Mouse (Mus musculus): Measurements from ENCODE around the gene Gm17018. TPM values are rescaled to one million over a fixed set of nuclear protein-coding genes. Genes with fewer than 3 reads are reported as not detected.

Gene Gm17018
- polyA plus RNA-seq, 1 experiment from 2014 or later, result 45.5 TPM

GRCm38 (mm10) chr19:45615415-45616213 is 55.2 kb downstream of the Gm17018 start:
- Histone ChIP-seq H3K4me2 (no peak overlapping the region), H3K27ac (no peak overlapping the region; the same call in 1 of the 2 replicates), H3K27me3 (no peaks in the 10 kb centered on the region), H3K9ac (0 out of 2 replicates have a peak overlapping the region, but pooled peaks have one; percentile 36), H3K4me1 (peaks cover 26% of the 10 kb centered on the region), H3K9me3 (no peaks in the 10 kb centered on the region), H3K36me3 (peaks cover 8% of the 10 kb centered on the region; the same call in 1 of the 2 replicates), H3K4me3 (no peak overlapping the region)
- 61% methylated on average over 12 of the region's 12 CpGs for WGBS
- 0 out of 2 replicates have a peak, but pooled peaks have one; percentile 56 for ATAC-seq (ENCODE audit: insufficient number of reproducible peaks, insufficient read depth, low FRiP score, low TSS enrichment, low read depth)

- H3K4me1 ChIP-seq, result peaks cover 26% of the 10 kb centered on the region
- H3K27me3 ChIP-seq, result no peaks in the 10 kb centered on the region
- no peak for ATAC-seq (ENCODE audit: insufficient number of reproducible peaks, insufficient read depth, low FRiP score, low TSS enrichment, low read depth)
- H3K9ac ChIP-seq, result 0 out of 2 replicates have a peak overlapping the region, but pooled peaks have one; percentile 12
- WGBS, result 49% methylated on average over 4 of the region's 4 CpGs
- no peaks in the 10 kb centered on the region for H3K9me3 ChIP-seq
- no peak overlapping the region for H3K27ac ChIP-seq
- H3K4me2 ChIP-seq, result no peak overlapping the region
- H3K4me3 ChIP-seq, result no peak overlapping the region
- H3K36me3 ChIP-seq, result peaks cover 8% of the 10 kb centered on the region; the same call in 1 of the 2 replicates
These were observed 55.8 kb downstream of the Gm17018 start for GRCm38 (mm10) chr19:45616214-45616518.

- WGBS, result 50% methylated on average over 7 of the region's 7 CpGs
- H3K4me3 ChIP-seq, result no peak overlapping the region
- H3K4me1 ChIP-seq, result peaks cover 26% of the 10 kb centered on the region
- peaks cover 8% of the 10 kb centered on the region; the same call in 1 of the 2 replicates for H3K36me3 ChIP-seq
- ATAC-seq (ENCODE audit: insufficient number of reproducible peaks, insufficient read depth, low FRiP score, low TSS enrichment, low read depth), result no peak
- H3K9me3 ChIP-seq, result no peaks in the 10 kb centered on the region
- no peaks in the 10 kb centered on the region for H3K27me3 ChIP-seq
- no peak overlapping the region for H3K4me2 ChIP-seq
- H3K9ac ChIP-seq, result no peak overlapping the region
- no peak overlapping the region for H3K27ac ChIP-seq
These were observed 56.3 kb downstream of the Gm17018 start for GRCm38 (mm10) chr19:45616735-45617134.

GRCm38 (mm10) chr19:45618184-45618583 is 57.8 kb downstream of the Gm17018 start:
- Histone ChIP-seq H3K27ac (no peak overlapping the region), H3K36me3 (peaks cover 10% of the 10 kb centered on the region; the same call in 1 of the 2 replicates), H3K27me3 (no peaks in the 10 kb centered on the region), H3K4me1 (peaks cover 26% of the 10 kb centered on the region), H3K9me3 (no peaks in the 10 kb centered on the region), H3K4me3 (no peak overlapping the region), H3K4me2 (no peak overlapping the region), H3K9ac (no peak overlapping the region)
- ATAC-seq (ENCODE audit: insufficient number of reproducible peaks, insufficient read depth, low FRiP score, low TSS enrichment, low read depth), result no peak
- 83% methylated on average over 6 of the region's 6 CpGs for WGBS

- Histone ChIP-seq H3K4me1 (peaks cover 21% of the 10 kb centered on the region), H3K36me3 (peaks cover 18% of the 10 kb centered on the region), H3K9ac (no peak overlapping the region), H3K4me2 (no peak overlapping the region), H3K4me3 (no peak overlapping the region), H3K27me3 (no peaks in the 10 kb centered on the region), H3K9me3 (no peaks in the 10 kb centered on the region), H3K27ac (no peak overlapping the region)
- no peak for ATAC-seq (ENCODE audit: insufficient number of reproducible peaks, insufficient read depth, low FRiP score, low TSS enrichment, low read depth)
- WGBS, result 81% methylated on average over 14 of the region's 14 CpGs
These were observed 59.5 kb downstream of the Gm17018 start for GRCm38 (mm10) chr19:45619744-45620501.

- Histone ChIP-seq H3K9me3 (no peaks in the 10 kb centered on the region), H3K27me3 (no peaks in the 10 kb centered on the region), H3K9ac (no peak overlapping the region), H3K4me1 (peaks cover 9% of the 10 kb centered on the region), H3K36me3 (peaks cover 24% of the 10 kb centered on the region), H3K4me3 (no peak overlapping the region), H3K27ac (no peak overlapping the region), H3K4me2 (no peak overlapping the region)
- 65% methylated on average over 7 of the region's 7 CpGs for WGBS
- no peak for ATAC-seq (ENCODE audit: insufficient number of reproducible peaks, insufficient read depth, low FRiP score, low TSS enrichment, low read depth)
These were observed 60.6 kb downstream of the Gm17018 start for GRCm38 (mm10) chr19:45621061-45621460.

- no peak overlapping the region for H3K9ac ChIP-seq
- no peaks in the 10 kb centered on the region for H3K4me1 ChIP-seq
- 51% methylated on average over 5 of the region's 5 CpGs for WGBS
- H3K36me3 ChIP-seq, result peaks cover 28% of the 10 kb centered on the region
- no peak for ATAC-seq (ENCODE audit: insufficient number of reproducible peaks, insufficient read depth, low FRiP score, low TSS enrichment, low read depth)
- H3K9me3 ChIP-seq, result no peaks in the 10 kb centered on the region
- H3K27me3 ChIP-seq, result no peaks in the 10 kb centered on the region
- no peak overlapping the region for H3K27ac ChIP-seq
- no peak overlapping the region for H3K4me3 ChIP-seq
- H3K4me2 ChIP-seq, result no peak overlapping the region
These were observed 61.7 kb downstream of the Gm17018 start for GRCm38 (mm10) chr19:45622144-45622543.

GRCm38 (mm10) chr19:45623710-45624109 is 63.3 kb downstream of the Gm17018 start:
- Histone ChIP-seq H3K27ac (no peak overlapping the region), H3K36me3 (peaks cover 32% of the 10 kb centered on the region), H3K27me3 (no peaks in the 10 kb centered on the region), H3K4me3 (no peak overlapping the region), H3K9ac (no peak overlapping the region), H3K4me1 (no peaks in the 10 kb centered on the region), H3K9me3 (no peaks in the 10 kb centered on the region), H3K4me2 (no peak overlapping the region)
- 80% methylated on average over 4 of the region's 4 CpGs for WGBS
- no peak for ATAC-seq (ENCODE audit: insufficient number of reproducible peaks, insufficient read depth, low FRiP score, low TSS enrichment, low read depth)

GRCm38 (mm10) chr19:45627036-45627435 is 66.6 kb downstream of the Gm17018 start:
- Histone ChIP-seq H3K4me1 (no peaks in the 10 kb centered on the region; the same call in 1 of the 2 replicates), H3K27me3 (no peaks in the 10 kb centered on the region), H3K4me3 (no peak overlapping the region), H3K27ac (no peak overlapping the region), H3K9me3 (no peaks in the 10 kb centered on the region), H3K9ac (no peak overlapping the region), H3K36me3 (peaks cover 49% of the 10 kb centered on the region), H3K4me2 (no peak overlapping the region)
- 38% methylated on average over 3 of the region's 3 CpGs for WGBS
- ATAC-seq (ENCODE audit: insufficient number of reproducible peaks, insufficient read depth, low FRiP score, low TSS enrichment, low read depth), result no peak

GRCm38 (mm10) chr19:45628649-45629048 is 68.2 kb downstream of the Gm17018 start:
- H3K36me3 ChIP-seq, result peaks cover 56% of the 10 kb centered on the region
- WGBS, result 68% methylated on average over 6 of the region's 6 CpGs
- no peak overlapping the region for H3K4me2 ChIP-seq
- no peak for ATAC-seq (ENCODE audit: insufficient number of reproducible peaks, insufficient read depth, low FRiP score, low TSS enrichment, low read depth)
- no peak overlapping the region for H3K27ac ChIP-seq
- H3K4me1 ChIP-seq, result no peaks in the 10 kb centered on the region; the same call in 1 of the 2 replicates
- H3K9ac ChIP-seq, result no peak overlapping the region
- no peak overlapping the region for H3K4me3 ChIP-seq
- H3K27me3 ChIP-seq, result no peaks in the 10 kb centered on the region
- H3K9me3 ChIP-seq, result no peaks in the 10 kb centered on the region

- Histone ChIP-seq H3K4me2 (no peak overlapping the region), H3K9ac (no peak overlapping the region), H3K4me1 (no peaks in the 10 kb centered on the region; the same call in 1 of the 2 replicates), H3K36me3 (peaks cover 57% of the 10 kb centered on the region), H3K9me3 (no peaks in the 10 kb centered on the region), H3K27ac (no peak overlapping the region), H3K4me3 (no peak overlapping the region), H3K27me3 (no peaks in the 10 kb centered on the region)
- ATAC-seq (ENCODE audit: insufficient number of reproducible peaks, insufficient read depth, low FRiP score, low TSS enrichment, low read depth), result no peak
- WGBS, result 98% methylated on average over 3 of the region's 3 CpGs
These were observed 68.8 kb downstream of the Gm17018 start for GRCm38 (mm10) chr19:45629219-45629618.

All from embryonic facial prominence, embryonic 13.5 days (tissue).